8 mouse cellular contexts compared by ENCODE assay signal in the genomic region with DNA sequence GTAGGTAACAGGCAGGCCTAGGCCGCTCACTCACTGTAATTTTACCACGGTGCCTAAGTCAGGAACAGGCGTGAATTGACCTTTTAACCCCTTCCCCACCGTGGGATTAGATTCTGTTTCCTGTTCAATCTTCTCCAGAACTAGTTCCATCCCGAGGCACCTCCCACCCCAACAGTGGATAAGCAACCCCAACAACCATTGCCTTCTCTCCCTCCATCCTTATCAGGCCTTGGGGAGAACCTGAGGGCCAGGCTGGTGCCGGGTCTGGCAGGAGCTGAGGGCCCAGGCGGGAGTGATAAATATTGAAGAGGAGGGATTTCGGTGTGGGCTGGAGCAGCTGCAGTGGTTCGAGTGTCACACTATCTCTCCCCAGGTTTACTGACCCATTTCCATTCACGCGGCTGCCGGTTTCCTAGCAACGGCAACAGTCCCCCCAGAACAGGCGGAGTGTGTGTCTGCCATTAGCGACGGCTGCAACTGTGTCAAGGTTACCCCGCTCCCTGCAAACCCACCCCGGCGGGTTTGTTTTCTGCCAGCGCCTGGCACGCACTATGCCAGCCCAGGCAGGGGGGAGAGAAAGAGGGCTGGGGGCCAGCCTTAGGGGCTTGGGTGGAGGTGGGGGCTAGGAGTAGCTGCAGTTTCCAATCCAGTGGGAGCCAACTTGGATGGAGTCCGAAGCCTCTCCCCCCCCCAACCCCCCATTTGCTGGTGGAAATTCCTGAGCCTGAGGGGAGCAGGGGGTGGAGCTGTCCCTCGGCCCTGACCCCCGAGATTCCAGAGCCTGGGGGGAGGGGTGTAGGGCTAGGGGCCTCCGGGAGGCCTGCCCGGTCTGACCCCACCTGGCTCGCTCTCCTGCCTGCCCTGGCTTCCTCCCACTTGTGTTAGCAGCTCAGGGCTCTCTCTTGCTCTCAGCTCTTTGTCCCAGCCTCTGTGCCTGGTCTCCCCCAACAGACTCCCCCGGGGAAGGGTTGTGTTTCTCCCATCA. TPM values are rescaled to one million over a fixed set of nuclear protein-coding genes. Genes with fewer than 3 reads are reported as not detected.
DNase-seq lines count a peak whose midpoint lies in the region; ATAC-seq and TF ChIP-seq lines count a peak whose summit lies in the region.

No protein-coding gene starts in this region.

- peak overlapping the region; percentile 48 for H3K9ac ChIP-seq in embryonic facial prominence, embryonic 14.5 days (ENCODE audit: low read depth, low read length)
- H3K9ac ChIP-seq in hindbrain, postnatal 0 days (replicated peaks; ENCODE audit: low read length) = peak overlapping the region; percentile 39
- no peak overlapping the region for H3K9ac ChIP-seq in lung, postnatal 0 days (replicated peaks; ENCODE audit: low read depth)
- H3K9ac ChIP-seq in stomach, embryonic 14.5 days (replicated peaks; ENCODE audit: low read depth, low read length) = no peak overlapping the region

- H3K4me3 ChIP-seq in heart, embryonic 10.5 days = peak overlapping the region; percentile 83
- peak overlapping the region; percentile 18 for H3K4me3 ChIP-seq in embryonic facial prominence, embryonic 14.5 days (ENCODE audit: low read depth, low read length)
- H3K4me3 ChIP-seq in hindbrain, postnatal 0 days (ENCODE audit: low read length) = no peak overlapping the region
- no peak overlapping the region for H3K4me3 ChIP-seq in lung, postnatal 0 days (ENCODE audit: low read depth, low read length)
- H3K4me3 ChIP-seq in stomach, embryonic 14.5 days (ENCODE audit: low read depth, low read length) = peak overlapping the region; percentile 6; the same call in 1 of the 2 replicates

- no peak for TF ChIP-seq EP300 in lung, postnatal 0 days (IDR thresholded peaks at IDR 0.05)

- peak; percentile 24 for ATAC-seq in embryonic facial prominence, embryonic 14.5 days (ENCODE audit: low read depth)
- peak; percentile 81 for ATAC-seq in hindbrain, postnatal 0 days
- no peak for ATAC-seq in lung, postnatal 0 days
- 0 out of 2 replicates have a peak, but pooled peaks have one; percentile 15 for ATAC-seq in stomach, embryonic 14.5 days (ENCODE audit: insufficient number of reproducible peaks, insufficient read depth, low FRiP score, low read depth)

- peaks cover 99% of the 10 kb centered on the region for H3K4me1 ChIP-seq in heart, embryonic 10.5 days
- peaks cover 82% of the 10 kb centered on the region for H3K4me1 ChIP-seq in embryonic facial prominence, embryonic 14.5 days (ENCODE audit: control insufficient read depth, insufficient read depth, low read length)
- H3K4me1 ChIP-seq in hindbrain, postnatal 0 days (ENCODE audit: insufficient read depth, low read length) = peaks cover 72% of the 10 kb centered on the region
- peaks cover 62% of the 10 kb centered on the region for H3K4me1 ChIP-seq in lung, postnatal 0 days (ENCODE audit: insufficient read depth, low read depth, low read length)
- H3K4me1 ChIP-seq in stomach, embryonic 14.5 days (ENCODE audit: control insufficient read depth, insufficient read depth, low read length) = peaks cover 89% of the 10 kb centered on the region

- no peak for DNase-seq in heart, embryonic 10.5 days (ENCODE audit: low spot score)
- no peak for DNase-seq in heart, postnatal 25 days (ENCODE audit: low spot score)
- DNase-seq in Muller cell, postnatal 12 days (ENCODE audit: inconsistent ontology term) = peak; percentile 81
- peak; percentile 89 for DNase-seq in embryonic facial prominence, embryonic 14.5 days (ENCODE audit: low spot score)
- peak; percentile 91 for DNase-seq in hindbrain, postnatal 0 days (ENCODE audit: low spot score)
- DNase-seq in lung, postnatal 0 days (ENCODE audit: low spot score) = peak; percentile 73
- no peak for DNase-seq in thymus, postnatal 25 days

- H3K4me2 ChIP-seq in embryonic facial prominence, embryonic 14.5 days (ENCODE audit: low read depth, low read length) = peak overlapping the region; percentile 99
- peak overlapping the region; percentile 52 for H3K4me2 ChIP-seq in hindbrain, postnatal 0 days (ENCODE audit: low read depth, low read length)
- H3K4me2 ChIP-seq in lung, postnatal 0 days (replicated peaks; ENCODE audit: low read depth, low read length) = peak overlapping the region; percentile 37
- peak overlapping the region; percentile 43 for H3K4me2 ChIP-seq in stomach, embryonic 14.5 days (replicated peaks; ENCODE audit: low read depth, low read length)

- no peaks in the 10 kb centered on the region for H3K9me3 ChIP-seq in heart, embryonic 10.5 days
- H3K9me3 ChIP-seq in embryonic facial prominence, embryonic 14.5 days (ENCODE audit: control insufficient read depth, low read length) = no peaks in the 10 kb centered on the region
- no peaks in the 10 kb centered on the region for H3K9me3 ChIP-seq in hindbrain, postnatal 0 days (ENCODE audit: low read length)
- no peaks in the 10 kb centered on the region for H3K9me3 ChIP-seq in lung, postnatal 0 days (ENCODE audit: low read length)
- no peaks in the 10 kb centered on the region for H3K9me3 ChIP-seq in stomach, embryonic 14.5 days (ENCODE audit: control insufficient read depth, low read depth, low read length)

- H3K27me3 ChIP-seq in heart, embryonic 10.5 days (ENCODE audit: insufficient read depth, poor library complexity, severe bottlenecking) = no peaks in the 10 kb centered on the region
- no peaks in the 10 kb centered on the region for H3K27me3 ChIP-seq in embryonic facial prominence, embryonic 14.5 days (replicated peaks; ENCODE audit: control insufficient read depth, insufficient read depth, low read length)
- no peaks in the 10 kb centered on the region for H3K27me3 ChIP-seq in hindbrain, postnatal 0 days (ENCODE audit: insufficient read depth, low read length)
- no peaks in the 10 kb centered on the region for H3K27me3 ChIP-seq in lung, postnatal 0 days (replicated peaks; ENCODE audit: insufficient read depth, low read length)
- H3K27me3 ChIP-seq in stomach, embryonic 14.5 days (ENCODE audit: control insufficient read depth, insufficient read depth, low read length) = no peaks in the 10 kb centered on the region

- no peaks in the 10 kb centered on the region for H3K36me3 ChIP-seq in heart, embryonic 10.5 days
- H3K36me3 ChIP-seq in embryonic facial prominence, embryonic 14.5 days (ENCODE audit: control insufficient read depth, insufficient read depth, low read length) = no peaks in the 10 kb centered on the region
- H3K36me3 ChIP-seq in hindbrain, postnatal 0 days (ENCODE audit: insufficient read depth, low read length) = no peaks in the 10 kb centered on the region
- no peaks in the 10 kb centered on the region for H3K36me3 ChIP-seq in lung, postnatal 0 days (ENCODE audit: insufficient read depth, low read length)
- H3K36me3 ChIP-seq in stomach, embryonic 14.5 days (ENCODE audit: control insufficient read depth, insufficient read depth, low read length) = no peaks in the 10 kb centered on the region; the same call in 1 of the 2 replicates

- 4% methylated on average over 28 of the region's 28 CpGs for WGBS in heart, embryonic 10.5 days
- 11% methylated on average over 22 of the region's 28 CpGs for WGBS in embryonic facial prominence, embryonic 14.5 days
- WGBS in hindbrain, postnatal 0 days = 6% methylated on average over 28 of the region's 28 CpGs
- WGBS in lung, postnatal 0 days = 21% methylated on average over 27 of the region's 28 CpGs
- 7% methylated on average over 28 of the region's 28 CpGs for WGBS in stomach, embryonic 14.5 days

- H3K27ac ChIP-seq in heart, embryonic 10.5 days = peak overlapping the region; percentile 96
- H3K27ac ChIP-seq in embryonic facial prominence, embryonic 14.5 days (replicated peaks; ENCODE audit: low read depth, low read length) = peak overlapping the region; percentile 61
- H3K27ac ChIP-seq in hindbrain, postnatal 0 days = peak overlapping the region; percentile 84
- peak overlapping the region; percentile 69 for H3K27ac ChIP-seq in lung, postnatal 0 days (ENCODE audit: low read length)
- H3K27ac ChIP-seq in stomach, embryonic 14.5 days (ENCODE audit: low read length) = peak overlapping the region; percentile 84

- intact Hi-C loops in heart, postnatal 25 days (cut with DNase I) = no loop called here

- no peak for TF ChIP-seq CTCF in hindbrain, postnatal 0 days (IDR thresholded peaks at IDR 0.05; ENCODE audit: low read depth)
- TF ChIP-seq CTCF in lung, postnatal 0 days (IDR thresholded peaks at IDR 0.05) = no peak

RNA-seq across cellular contexts. Expression of a gene that starts 31.9 kb away (rescaled TPM):
- 8.4 and 12.2 TPM in 2 replicates for polyA plus RNA-seq in heart, embryonic 10.5 days (2016; fragmentation: Nextera tagmentation; extraction: Ambion mirVana)
- 10 to 100 TPM; 43.2 to 50.4 TPM for total RNA-seq in heart, postnatal 25 days (2021)
- 11.0 and 11.7 TPM in 2 replicates for polyA plus RNA-seq in embryonic facial prominence, embryonic 14.5 days (2014; fragmentation: Nextera tagmentation; extraction: Ambion mirVana)
- 88.2 and 106 TPM in 2 replicates for total RNA-seq in hindbrain, postnatal 0 days (2014; rRNA removed)
- 9.7 and 10.8 TPM in 2 replicates for polyA plus RNA-seq in hindbrain, postnatal 0 days (2015; fragmentation: Nextera tagmentation; extraction: Ambion mirVana)
- polyA plus RNA-seq in lung, postnatal 0 days (2015; fragmentation: Nextera tagmentation; extraction: Ambion mirVana) = 3.9 and 4.4 TPM in 2 replicates
- 10.3 and 10.7 TPM in 2 replicates for polyA plus RNA-seq in stomach, embryonic 14.5 days (2014; fragmentation: Nextera tagmentation; extraction: Ambion mirVana)

Comparison
In these comparisons a context has a peak if more than half of its experiments do, and no peak if none do; other contexts are left out.
1. DNase-seq: peak in Muller cell, postnatal 12 days (single experiment), embryonic facial prominence, embryonic 14.5 days (single experiment), hindbrain, postnatal 0 days (single experiment) and lung, postnatal 0 days (single experiment); none in heart, embryonic 10.5 days (single experiment), heart, postnatal 25 days (single experiment) and thymus, postnatal 25 days (single experiment).
2. H3K4me3 ChIP-seq: peak in heart, embryonic 10.5 days (single experiment), embryonic facial prominence, embryonic 14.5 days (single experiment) and stomach, embryonic 14.5 days (single experiment); none in hindbrain, postnatal 0 days (single experiment) and lung, postnatal 0 days (single experiment).
3. H3K4me2 ChIP-seq: peak in every context shown above with its lines; median percentile 99 in embryonic facial prominence, embryonic 14.5 days; 52 in hindbrain, postnatal 0 days; 43 in stomach, embryonic 14.5 days; 37 in lung, postnatal 0 days.
4. H3K9ac ChIP-seq: peak in embryonic facial prominence, embryonic 14.5 days (single experiment) and hindbrain, postnatal 0 days (single experiment); none in lung, postnatal 0 days (single experiment) and stomach, embryonic 14.5 days (single experiment).
5. Peak in every context shown above with its lines, with median percentiles within 50 percentile points of each other: H3K27ac ChIP-seq.